Mouse (Mus musculus) liver, embryonic 12.5 days (tissue): ENCODE measurements around the gene Creb3l4. TPM values are rescaled to one million over a fixed set of nuclear protein-coding genes. Genes with fewer than 3 reads are reported as not detected.
A peak's percentile ranks its signal among the peaks of the same experiment; 100 is the strongest.
"Not testable (repeated sequence)": the region's sequence is repeated elsewhere in the genome, so short reads cannot be mapped to it uniquely, and the experiment has no call there.

Experiments
- ATAC-seq: fragments of 200-750 bp; cut with Nextera tagmentation; 2 replicates; pipeline ENCODE4 v1.8.0; 2017; ENCODE audit warnings: moderate number of reproducible peaks, mild to moderate bottlenecking, moderate library complexity
- H3K27ac ChIP-seq: fragments of 300-500 bp; sonication (generic); 2 replicates; pipeline ENCODE4 v1.5.1; 2016; ENCODE audit warnings: mild to moderate bottlenecking
- H3K27me3 ChIP-seq: fragments of 300-500 bp; sonication (generic); replicated peaks from 2 replicates; pipeline ENCODE4 v1.6.1; 2016; ENCODE audit warnings: mild to moderate bottlenecking, moderate library complexity
- H3K36me3 ChIP-seq: fragments of 300-500 bp; sonication (generic); 2 replicates; pipeline ENCODE4 v1.6.1; 2016; ENCODE audit warnings: mild to moderate bottlenecking, moderate library complexity
- H3K4me1 ChIP-seq: fragments of 300-500 bp; sonication (generic); 2 replicates; pipeline ENCODE4 v1.6.1; 2016
- H3K4me2 ChIP-seq: fragments of 300-500 bp; sonication (generic); 2 replicates; pipeline ENCODE4 v1.6.1; 2016; ENCODE audit warnings: mild to moderate bottlenecking, moderate library complexity
- H3K4me3 ChIP-seq: fragments of 300-500 bp; sonication (generic); 2 replicates; pipeline ENCODE4 v1.5.1; 2016; ENCODE audit warnings: mild to moderate bottlenecking, moderate library complexity
- H3K9ac ChIP-seq: fragments of 300-500 bp; sonication (generic); 2 replicates; pipeline ENCODE4 v1.6.1; 2016; ENCODE audit warnings: mild to moderate bottlenecking, moderate library complexity
- H3K9me3 ChIP-seq: fragments of 300-500 bp; sonication (generic); replicated peaks from 2 replicates; pipeline ENCODE4 v1.6.1; 2016; ENCODE audit warnings: mild to moderate bottlenecking, moderate library complexity
- WGBS: fragments of 180-500 bp; shearing (Covaris S2); methylation state at CpG from one replicate; pipeline ENCODE4 v1.1.7; 2016; ENCODE audit not compliant: insufficient replicate concordance; 5-methylcytosine and 5-hydroxymethylcytosine counted together
- polyA plus RNA-seq: library from polyadenylated mRNA; unstranded; fragments of >200 nt; fragmentation: Nextera tagmentation; extraction: Ambion mirVana; gene quantifications from 2 replicates; pipeline ENCODE4 v1.2.1, GENCODE M21; 2016

Gene Creb3l4
- polyA plus RNA-seq, 1 experiment from 2014 or later: 0.56 TPM

DNA sequence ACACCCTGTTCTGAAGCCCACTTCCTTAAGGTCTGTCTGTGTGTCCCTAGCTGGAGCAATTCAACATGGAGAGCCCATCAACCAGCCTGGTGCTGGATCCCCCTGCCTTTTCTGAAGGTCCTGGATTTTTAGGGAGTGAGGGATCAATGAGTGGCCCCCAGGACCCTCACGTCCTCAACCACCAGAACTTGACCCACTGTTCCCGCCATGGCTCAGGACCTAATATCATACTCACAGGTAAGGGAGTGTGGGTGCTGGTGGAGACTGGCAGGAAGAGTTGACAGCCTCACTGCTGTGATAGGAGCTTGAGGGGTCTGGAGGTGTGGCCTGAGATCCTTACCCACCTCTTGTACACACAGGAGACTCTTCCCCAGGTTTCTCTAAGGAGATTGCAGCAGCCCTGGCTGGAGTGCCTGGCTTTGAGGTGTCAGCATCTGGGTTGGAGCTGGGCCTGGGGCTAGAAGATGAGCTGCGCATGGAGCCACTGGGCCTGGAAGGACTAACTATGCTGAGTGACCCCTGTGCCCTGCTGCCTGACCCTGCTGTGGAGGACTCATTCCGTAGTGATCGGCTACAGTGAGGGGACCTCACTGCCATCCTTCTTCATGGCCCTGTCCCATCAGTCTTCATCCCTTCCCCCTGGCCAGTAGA, 19.9 kb upstream of the Creb3l4 start:
- H3K36me3 ChIP-seq: peaks cover 59% of the 10 kb centered on the region
- WGBS: 83% methylated on average over 5 of the region's 5 CpGs
- no peak for ATAC-seq

DNA sequence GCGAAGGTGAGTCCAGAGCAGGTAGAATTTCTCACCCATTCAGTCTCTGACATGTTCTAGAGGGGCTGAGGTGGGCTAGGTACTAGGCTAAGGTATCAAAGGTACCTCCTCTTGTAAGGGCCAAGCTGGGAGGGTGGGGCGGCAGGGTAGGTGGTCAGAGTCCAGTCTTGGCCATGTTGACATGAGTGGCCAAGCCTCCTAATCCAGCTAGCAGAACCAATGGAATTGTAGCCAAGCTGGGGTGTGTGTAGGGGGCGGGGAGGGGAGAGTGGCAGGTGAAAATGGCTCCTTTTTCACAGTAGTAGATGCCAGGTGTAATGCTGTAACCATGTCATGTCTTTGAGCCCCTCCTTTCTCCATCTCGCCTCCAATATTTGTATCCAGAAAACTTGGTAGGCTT, 15.2 kb upstream of the Creb3l4 start:
- Histone ChIP-seq H3K9me3 (no peaks in the 10 kb centered on the region), H3K4me2 (no peak overlapping the region), H3K27ac (no peak overlapping the region), H3K36me3 (peaks cover 68% of the 10 kb centered on the region), H3K4me3 (no peak overlapping the region), H3K4me1 (peaks cover 26% of the 10 kb centered on the region), H3K27me3 (no peaks in the 10 kb centered on the region), H3K9ac (no peak overlapping the region)
- 70% methylated on average over 4 of the region's 4 CpGs for WGBS
- ATAC-seq: no peak

More for the DNA sequence above, 19.9 kb upstream of the Creb3l4 start:
- peaks cover 41% of the 10 kb centered on the region for H3K4me1 ChIP-seq
- H3K27me3 ChIP-seq: no peaks in the 10 kb centered on the region
- no peaks in the 10 kb centered on the region for H3K9me3 ChIP-seq
- no peak overlapping the region for H3K27ac ChIP-seq
- no peak overlapping the region for H3K4me2 ChIP-seq
- no peak overlapping the region for H3K4me3 ChIP-seq
- no peak overlapping the region for H3K9ac ChIP-seq

DNA sequence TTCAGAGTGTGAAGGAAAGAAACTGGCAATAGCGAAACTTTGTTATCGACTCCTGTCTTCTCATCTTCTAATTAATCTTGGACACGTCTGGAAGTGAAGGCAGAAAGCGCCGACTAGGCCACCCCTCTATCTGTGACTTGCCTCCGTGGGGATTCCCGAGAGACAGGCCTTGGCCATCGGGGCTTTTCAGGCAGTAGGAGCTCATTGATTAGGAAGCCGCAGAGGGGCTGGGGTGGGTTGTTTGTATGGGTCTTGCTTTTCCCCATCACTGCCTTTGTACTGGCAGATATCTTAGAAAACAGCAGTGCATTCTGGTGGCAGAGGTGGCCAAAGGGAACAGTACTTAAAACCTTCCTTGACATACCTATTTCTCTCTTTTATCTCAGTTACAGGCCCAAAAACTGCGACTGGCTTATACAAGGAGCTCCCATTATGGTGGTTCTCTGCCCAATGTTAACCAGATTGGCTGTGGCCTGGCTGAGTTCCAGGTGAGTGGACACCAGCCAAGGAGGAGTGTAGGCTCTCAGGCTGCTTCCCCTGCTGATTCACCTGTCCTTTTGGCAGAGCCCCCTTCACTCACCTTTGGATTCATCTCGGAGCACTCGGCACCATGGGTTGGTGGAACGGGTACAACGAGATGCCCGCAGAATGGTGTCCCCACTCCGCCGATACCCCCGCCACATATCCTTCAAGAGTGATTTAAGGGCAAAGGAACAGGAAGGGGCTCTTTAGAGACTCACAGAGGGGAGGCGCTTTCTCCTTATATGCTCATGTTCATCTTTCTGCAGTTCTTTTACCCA, 13.6 kb upstream of the Creb3l4 start:
- Histone ChIP-seq H3K9me3 (no peaks in the 10 kb centered on the region), H3K4me1 (peaks cover 29% of the 10 kb centered on the region), H3K36me3 (peaks cover 52% of the 10 kb centered on the region), H3K27ac (no peak overlapping the region), H3K27me3 (no peaks in the 10 kb centered on the region), H3K4me2 (no peak overlapping the region), H3K9ac (no peak overlapping the region), H3K4me3 (no peak overlapping the region)
- ATAC-seq: no peak
- 85% methylated on average over 19 of the region's 19 CpGs for WGBS

DNA sequence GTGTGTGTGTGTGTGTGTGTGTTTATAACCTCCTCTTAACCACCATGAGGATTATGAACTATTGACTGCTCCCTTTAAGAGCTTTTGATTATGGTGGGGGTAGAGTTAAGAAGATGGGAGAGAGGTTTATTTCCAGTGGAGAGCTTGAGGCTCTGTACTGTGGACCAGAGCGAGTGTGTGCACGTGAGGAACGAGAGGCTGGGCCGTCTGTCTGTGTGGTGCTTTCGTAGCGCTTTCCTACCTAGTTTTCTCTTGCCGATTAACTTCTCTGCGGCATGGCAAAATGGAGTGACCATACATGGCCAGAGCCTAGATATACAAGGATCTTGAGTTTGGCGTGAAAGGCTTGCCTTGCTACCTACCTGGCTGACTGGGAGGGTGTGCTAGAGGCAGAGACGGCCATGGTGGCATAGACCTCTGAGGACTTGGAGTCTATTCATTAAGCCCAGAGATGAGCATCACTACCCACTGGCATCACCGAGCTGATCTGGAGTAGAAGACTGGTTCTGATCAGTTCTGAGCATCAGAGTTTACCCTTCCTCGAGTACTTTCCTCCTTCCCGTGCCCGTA, 12.6 kb upstream of the Creb3l4 start:
- Histone ChIP-seq H3K4me2 (peak overlapping the region; percentile 87; the same call in 1 of the 2 replicates), H3K9me3 (no peaks in the 10 kb centered on the region), H3K27me3 (no peaks in the 10 kb centered on the region), H3K4me1 (peaks cover 30% of the 10 kb centered on the region), H3K27ac (no peak overlapping the region), H3K4me3 (no peak overlapping the region), H3K9ac (0 out of 2 replicates have a peak overlapping the region, but pooled peaks have one; percentile 92), H3K36me3 (peaks cover 52% of the 10 kb centered on the region)
- ATAC-seq: no peak
- WGBS: 90% methylated on average over 14 of the region's 14 CpGs

DNA sequence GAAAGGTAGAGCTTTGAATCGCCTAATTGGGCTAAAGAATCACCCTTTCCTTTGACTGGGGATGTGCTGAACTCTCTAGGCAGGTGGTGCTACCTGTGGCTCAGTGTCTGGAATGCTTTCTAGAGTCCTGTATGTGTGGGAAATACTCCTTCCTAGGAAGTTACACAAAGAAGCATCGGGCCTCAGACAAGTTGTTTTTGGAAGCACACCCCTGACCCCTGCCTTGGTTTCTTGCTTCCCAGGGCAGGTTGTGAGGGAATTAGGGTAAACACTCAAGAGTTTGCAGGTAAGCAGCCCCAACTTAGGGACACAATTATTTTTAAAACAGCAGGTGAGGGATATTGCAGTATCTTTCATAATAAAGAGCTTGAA, 11.9 kb upstream of the Creb3l4 start:
- no peak for ATAC-seq
- H3K4me1 ChIP-seq: peaks cover 33% of the 10 kb centered on the region
- H3K4me3 ChIP-seq: peak overlapping the region; percentile 92
- WGBS: 21% methylated on average over 2 of the region's 2 CpGs
- peaks cover 52% of the 10 kb centered on the region for H3K36me3 ChIP-seq
- peak overlapping the region; percentile 92 for H3K9ac ChIP-seq
- H3K27ac ChIP-seq: peak overlapping the region; percentile 85; the same call in 1 of the 2 replicates
- peak overlapping the region; percentile 87 for H3K4me2 ChIP-seq
- H3K9me3 ChIP-seq: no peaks in the 10 kb centered on the region
- no peaks in the 10 kb centered on the region for H3K27me3 ChIP-seq

DNA sequence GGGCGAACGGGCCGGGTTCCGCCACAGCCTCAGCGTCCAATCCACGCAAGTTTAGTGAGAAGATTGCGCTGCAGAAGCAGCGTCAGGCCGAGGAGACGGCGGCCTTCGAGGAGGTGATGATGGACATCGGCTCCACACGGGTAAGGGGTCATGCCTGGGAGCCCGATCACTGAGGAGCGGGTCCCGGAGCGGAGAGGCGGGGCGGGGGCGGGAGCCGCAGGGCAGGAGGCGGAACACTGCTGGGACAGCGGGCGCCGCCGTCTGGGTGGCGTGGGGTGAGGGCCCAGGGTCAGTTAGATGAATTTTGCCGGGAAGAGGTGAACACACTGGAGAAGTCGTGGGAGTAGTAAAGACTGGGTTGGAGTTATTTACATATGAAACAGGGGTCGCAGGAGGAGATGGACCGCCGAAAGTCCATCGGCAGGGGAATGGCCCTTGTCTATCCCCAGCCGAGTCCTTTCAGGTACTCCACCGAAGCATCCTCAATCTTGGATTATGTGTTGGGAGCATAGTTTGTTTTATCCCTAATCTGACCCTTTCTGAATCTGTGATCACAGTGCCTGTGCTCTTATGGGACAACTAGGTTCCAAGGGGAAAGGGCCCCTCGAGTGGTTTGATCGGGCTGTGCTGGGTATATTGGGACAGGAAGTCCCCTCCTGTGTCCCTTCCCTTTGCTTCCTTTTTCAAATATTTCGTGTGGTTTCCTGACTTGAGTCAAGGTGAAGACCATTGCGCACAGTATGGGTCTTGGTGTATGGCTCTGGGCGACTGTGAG, 11.3 kb upstream of the Creb3l4 start:
- H3K4me1 ChIP-seq: peaks cover 37% of the 10 kb centered on the region
- H3K4me2 ChIP-seq: peak overlapping the region; percentile 87
- peak overlapping the region; percentile 92 for H3K4me3 ChIP-seq
- H3K9ac ChIP-seq: peak overlapping the region; percentile 92
- ATAC-seq: peak; percentile 72
- no peaks in the 10 kb centered on the region for H3K9me3 ChIP-seq
- H3K27me3 ChIP-seq: no peaks in the 10 kb centered on the region
- WGBS: 1% methylated on average over 41 of the region's 41 CpGs
- peak overlapping the region; percentile 85 for H3K27ac ChIP-seq
- H3K36me3 ChIP-seq: peaks cover 46% of the 10 kb centered on the region

DNA sequence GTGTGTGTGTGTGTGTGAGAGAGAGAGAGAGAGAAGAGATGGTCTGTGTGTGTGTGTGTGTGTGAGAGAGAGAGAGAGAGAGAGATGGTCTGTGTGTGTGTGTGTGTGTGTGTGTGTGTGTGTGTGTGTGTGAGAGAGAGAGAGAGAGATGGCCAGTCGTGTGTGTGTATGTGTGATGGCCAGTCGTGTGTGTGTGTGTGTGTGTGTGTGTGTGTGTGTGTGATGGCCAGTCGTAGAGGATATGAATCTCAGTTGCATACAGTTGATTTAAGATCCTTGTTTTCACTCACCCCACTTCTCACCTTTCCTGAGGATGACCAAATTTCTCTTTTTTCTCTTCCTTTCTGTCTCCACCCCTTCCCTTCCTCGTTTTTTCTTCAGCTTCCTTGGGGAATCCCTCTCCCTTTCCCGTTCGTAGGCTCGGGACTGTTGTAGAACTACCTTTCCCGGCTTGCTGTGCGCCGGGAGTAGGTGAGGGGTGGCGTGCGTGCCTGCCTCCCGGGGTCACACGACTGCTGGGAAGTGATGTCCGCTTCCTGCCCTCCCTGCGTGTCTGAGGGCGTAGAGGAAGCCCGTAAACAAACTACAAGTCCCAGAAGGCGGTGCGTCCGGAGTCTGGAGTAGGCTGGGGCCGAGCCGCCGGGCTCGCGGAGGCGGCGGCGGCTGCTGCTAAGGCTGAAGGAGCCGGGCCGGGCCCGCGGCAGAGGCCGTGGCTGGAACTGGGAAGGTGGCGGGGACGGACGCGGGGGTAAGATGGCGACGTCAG, 10.5 kb upstream of the Creb3l4 start, which contains the start of gene Crtc2:
Gene Crtc2, plus strand, starts transcription at position 511 of the 766 bp plus-strand sequence.
- peaks cover 39% of the 10 kb centered on the region for H3K36me3 ChIP-seq
- WGBS: under 1% methylated on average over 39 of the region's 40 CpGs
- H3K27me3 ChIP-seq: no peaks in the 10 kb centered on the region
- peak within 1 kb of the TSS; percentile 85 for H3K27ac ChIP-seq
- peak within 1 kb of the TSS; percentile 92 for H3K4me3 ChIP-seq
- peak within 1 kb of the TSS; percentile 92 for H3K9ac ChIP-seq
- peak; percentile 99 for ATAC-seq
- H3K9me3 ChIP-seq: no peaks in the 10 kb centered on the region
- H3K4me1 ChIP-seq: peaks cover 45% of the 10 kb centered on the region
- peak within 1 kb of the TSS; percentile 87 for H3K4me2 ChIP-seq

DNA sequence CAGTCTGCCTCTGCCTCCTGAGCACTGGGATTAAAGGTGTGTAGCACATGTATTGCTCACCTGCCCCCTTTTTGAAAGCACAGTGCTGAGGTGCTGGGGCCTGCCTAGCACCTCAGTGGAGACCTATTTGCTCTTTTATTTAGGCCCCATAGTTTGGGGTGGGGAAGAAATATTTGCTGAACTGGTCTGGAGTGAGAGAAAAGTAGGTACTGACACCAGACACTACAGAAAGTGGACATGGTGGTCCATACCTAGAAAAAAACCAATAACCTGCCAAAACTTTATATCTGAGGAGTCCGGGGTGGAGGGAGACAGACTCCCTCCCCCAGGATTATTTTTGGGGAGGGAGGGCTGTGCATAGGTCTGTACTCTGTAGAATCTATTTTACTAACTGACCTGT, 9.9 kb upstream of the Creb3l4 start:
- peak overlapping the region; percentile 87; the same call in 1 of the 2 replicates for H3K4me2 ChIP-seq
- H3K27ac ChIP-seq: 0 out of 2 replicates have a peak overlapping the region, but pooled peaks have one; percentile 48
- not testable (repeated sequence) for ATAC-seq, H3K27me3 ChIP-seq, H3K9me3 ChIP-seq, H3K4me3 ChIP-seq, H3K9ac ChIP-seq
- WGBS: 60% methylated on average over 1 of the region's 1 CpGs
- H3K4me1 ChIP-seq: peaks cover 46% of the 10 kb centered on the region
- H3K36me3 ChIP-seq: peaks cover 32% of the 10 kb centered on the region

DNA sequence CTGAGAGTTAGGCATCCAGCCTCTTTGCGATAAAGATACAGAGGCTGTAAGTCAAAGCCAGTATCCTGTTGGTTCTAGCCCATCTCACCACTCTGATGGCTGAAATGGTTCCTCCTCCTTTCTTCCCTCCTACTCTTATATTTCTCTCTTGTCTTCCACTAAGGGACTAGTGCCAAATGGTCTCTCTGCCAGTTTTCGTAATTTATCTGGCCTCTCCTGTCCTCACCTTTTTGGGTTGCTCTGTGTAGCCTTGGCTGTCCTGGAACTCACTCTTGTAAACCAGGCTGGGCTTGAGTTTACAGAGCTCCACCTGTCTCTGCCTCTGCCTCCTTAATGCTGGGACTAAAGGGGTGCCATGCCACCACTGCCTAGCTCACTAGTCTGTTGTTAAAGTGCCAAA, 9.3 kb upstream of the Creb3l4 start:
- not testable (repeated sequence) for H3K27me3 ChIP-seq, H3K4me3 ChIP-seq, H3K9ac ChIP-seq, H3K9me3 ChIP-seq, ATAC-seq, H3K27ac ChIP-seq, H3K4me2 ChIP-seq
- 88% methylated on average over 2 of the region's 2 CpGs for WGBS
- Histone ChIP-seq H3K4me1 (peaks cover 44% of the 10 kb centered on the region), H3K36me3 (peaks cover 27% of the 10 kb centered on the region)

DNA sequence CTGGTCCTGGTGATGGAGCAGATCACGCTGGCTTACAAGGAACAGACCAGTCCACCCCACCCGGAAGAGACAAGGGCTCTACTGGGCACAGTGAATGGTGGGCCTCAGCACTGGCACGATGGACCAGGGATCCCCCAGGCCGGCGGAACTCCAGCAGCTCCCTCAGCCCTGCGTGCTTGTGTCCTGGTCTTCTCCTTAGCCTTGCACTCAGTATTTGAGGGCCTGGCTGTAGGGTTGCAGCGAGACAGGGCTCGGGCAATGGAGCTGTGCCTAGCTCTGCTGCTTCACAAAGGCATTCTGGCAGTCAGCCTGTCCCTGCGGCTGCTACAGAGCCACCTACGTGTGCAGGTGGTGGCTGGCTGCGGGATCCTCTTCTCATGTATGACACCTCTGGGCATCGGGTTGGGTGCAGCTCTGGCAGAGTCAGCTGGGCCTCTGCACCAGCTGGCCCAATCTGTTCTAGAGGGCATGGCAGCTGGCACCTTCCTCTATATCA, 8.5 kb upstream of the Creb3l4 start:
- Histone ChIP-seq H3K36me3 (peaks cover 18% of the 10 kb centered on the region), H3K4me1 (peaks cover 48% of the 10 kb centered on the region)
- 80% methylated on average over 8 of the region's 12 CpGs for WGBS
- H3K4me3 ChIP-seq, ATAC-seq, H3K27ac ChIP-seq, H3K9ac ChIP-seq, H3K9me3 ChIP-seq, H3K4me2 ChIP-seq, H3K27me3 ChIP-seq: not testable (repeated sequence)

DNA sequence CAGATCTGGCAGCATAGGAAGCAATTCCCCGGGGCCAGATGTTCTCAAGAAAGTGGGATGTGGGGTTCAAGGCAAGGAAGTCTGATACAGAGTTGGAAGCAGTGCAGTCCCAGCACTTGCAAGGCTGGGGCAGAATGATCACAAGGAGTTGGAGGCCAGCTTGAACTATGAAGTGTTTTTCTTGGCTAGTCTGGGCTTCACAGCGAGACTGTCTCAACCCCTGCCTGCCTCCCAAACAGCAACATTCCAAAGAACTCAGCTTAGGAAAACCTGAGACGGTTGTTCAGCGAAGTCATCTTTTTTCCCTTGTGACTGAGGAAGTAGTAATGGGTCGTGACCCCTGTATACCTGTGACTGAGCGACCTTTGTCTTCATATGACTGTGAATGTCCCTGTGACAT, 7.5 kb upstream of the Creb3l4 start:
- peaks cover 16% of the 10 kb centered on the region for H3K36me3 ChIP-seq
- no peaks in the 10 kb centered on the region for H3K9me3 ChIP-seq
- WGBS: 82% methylated on average over 6 of the region's 6 CpGs
- no peak overlapping the region for H3K9ac ChIP-seq
- 0 out of 2 replicates have a peak overlapping the region, but pooled peaks have one; percentile 10 for H3K27ac ChIP-seq
- no peak overlapping the region for H3K4me3 ChIP-seq
- no peaks in the 10 kb centered on the region for H3K27me3 ChIP-seq
- H3K4me1 ChIP-seq: peaks cover 49% of the 10 kb centered on the region
- no peak for ATAC-seq
- H3K4me2 ChIP-seq: no peak overlapping the region
